Mouse (Mus musculus): ENCODE measurements around the gene Hlcs. TPM values are rescaled to one million over a fixed set of nuclear protein-coding genes. Genes with fewer than 3 reads are reported as not detected.

Gene Hlcs
- total RNA-seq, 1 experiment from 2014 or later, result 26.4 TPM

DNA sequence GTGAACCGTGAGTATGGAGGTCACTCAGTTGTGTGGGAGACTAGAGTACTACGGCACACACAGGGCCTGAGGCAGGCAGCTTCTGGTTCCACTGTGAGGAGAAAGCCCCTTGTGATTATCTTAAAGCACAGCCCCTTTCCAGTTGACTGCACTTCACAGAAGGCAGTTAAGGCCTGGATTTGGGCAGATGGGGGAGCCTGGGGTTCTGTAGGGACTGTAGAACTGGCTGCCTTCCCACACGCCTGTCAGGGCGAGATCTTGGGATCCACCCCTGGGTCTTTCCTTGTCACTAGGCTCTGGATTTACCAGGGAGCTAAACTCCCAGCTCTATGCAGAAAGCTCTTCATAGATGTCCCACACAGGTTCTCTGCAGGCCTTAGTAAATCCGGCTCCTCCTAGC, 17.1 kb upstream of the Hlcs start:
- ATAC-seq (ENCODE audit: extremely low read depth, insufficient number of reproducible peaks, low FRiP score, poor library complexity, severe bottlenecking), result no peak

GRCm38 (mm10) chr16:94328881-94329867, 15.8 kb upstream of the Hlcs start:
- ATAC-seq (ENCODE audit: extremely low read depth, insufficient number of reproducible peaks, low FRiP score, poor library complexity, severe bottlenecking), result no peak

DNA sequence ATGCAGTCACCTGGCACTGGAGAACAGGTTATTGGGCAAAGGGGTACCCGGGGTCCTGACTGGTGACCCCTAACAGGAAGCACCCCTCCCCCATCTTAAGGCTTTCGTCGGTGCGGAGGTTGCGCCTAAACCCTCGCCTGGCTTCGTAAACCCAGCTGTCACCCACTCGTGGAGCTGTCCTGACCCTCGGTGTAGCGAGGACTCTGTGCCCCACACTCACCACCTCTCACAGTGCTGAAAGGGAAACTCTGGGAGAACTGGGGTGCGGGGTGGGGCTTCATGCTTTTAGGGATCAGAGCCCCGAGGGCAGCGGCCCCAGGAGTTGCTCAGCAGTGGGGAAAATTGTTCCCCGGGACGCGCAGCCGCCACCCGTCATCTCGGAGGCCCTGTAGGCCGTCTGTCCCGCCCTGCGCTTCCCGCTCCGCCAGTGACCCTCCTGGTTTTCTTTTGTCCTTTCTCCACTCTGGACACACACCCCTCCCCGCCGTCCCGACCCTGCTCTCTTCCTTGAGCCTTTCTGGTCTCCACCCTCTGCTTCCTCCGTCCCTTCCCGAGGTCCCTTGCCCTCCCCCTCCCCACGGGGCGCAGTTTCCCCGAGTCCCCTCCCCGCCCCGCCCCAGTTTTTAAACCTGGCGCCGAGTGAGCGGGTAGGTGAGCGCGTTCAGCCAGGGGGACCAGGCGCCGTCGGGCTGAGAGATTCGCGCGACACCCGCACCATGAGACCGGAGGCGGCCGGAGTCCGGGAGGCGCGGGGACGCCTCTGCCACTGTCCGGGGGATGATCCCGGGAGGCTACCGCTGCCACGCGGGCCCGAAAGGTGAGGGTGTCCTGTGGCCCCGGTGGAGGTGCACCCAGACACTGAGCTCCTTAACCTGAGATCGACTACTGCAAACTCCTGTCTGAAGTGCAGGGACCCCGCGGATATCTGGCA, 14.7 kb upstream of the Hlcs start, which contains the start of gene Ripply3:
Gene Ripply3, plus strand, starts transcription at position 640 of the 931 bp plus-strand sequence.
- ATAC-seq (ENCODE audit: extremely low read depth, insufficient number of reproducible peaks, low FRiP score, poor library complexity, severe bottlenecking), result peak; percentile 8; the same call in 1 of the 2 replicates

DNA sequence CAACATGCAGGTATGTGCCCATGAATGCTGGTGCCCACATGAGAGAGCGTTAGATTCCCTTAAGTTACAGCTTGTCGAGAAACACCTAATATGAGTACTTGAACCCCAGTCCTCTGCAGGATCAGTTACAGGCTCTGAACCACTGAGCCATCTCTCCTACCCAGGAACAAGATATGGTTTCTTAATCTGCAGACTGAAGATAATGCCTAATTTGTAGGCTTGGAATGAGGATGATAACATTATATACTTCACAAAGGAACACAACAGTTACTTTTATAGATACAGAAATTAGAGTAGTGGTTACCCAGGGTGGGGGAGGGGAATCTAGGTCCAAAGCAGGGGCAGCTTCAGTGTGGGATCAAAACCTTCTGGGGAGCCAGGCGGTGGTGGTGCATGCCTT, 12.6 kb upstream of the Hlcs start:
- ATAC-seq (ENCODE audit: extremely low read depth, insufficient number of reproducible peaks, low FRiP score, poor library complexity, severe bottlenecking), result no peak

DNA sequence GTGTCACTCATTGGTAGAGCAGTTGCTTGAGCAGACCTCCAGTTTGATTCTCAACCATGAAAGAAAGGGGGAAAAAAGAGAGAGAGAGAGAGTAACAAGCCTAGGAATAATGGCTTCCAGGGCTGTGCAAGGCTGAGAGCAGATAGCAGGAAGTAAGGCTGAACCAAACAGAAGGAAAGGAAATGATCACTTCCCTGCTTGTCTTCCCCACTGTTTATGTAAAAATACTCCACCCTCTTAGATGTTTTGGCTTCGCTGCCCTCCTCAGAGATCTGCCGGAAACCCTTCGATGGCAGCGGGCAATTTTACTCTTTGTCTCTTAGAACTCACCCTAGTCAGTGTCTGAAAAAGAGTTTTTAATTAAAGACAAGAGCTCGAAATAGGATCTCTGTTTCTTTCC, 10.3 kb upstream of the Hlcs start:
- no peak for ATAC-seq (ENCODE audit: extremely low read depth, insufficient number of reproducible peaks, low FRiP score, poor library complexity, severe bottlenecking)

DNA sequence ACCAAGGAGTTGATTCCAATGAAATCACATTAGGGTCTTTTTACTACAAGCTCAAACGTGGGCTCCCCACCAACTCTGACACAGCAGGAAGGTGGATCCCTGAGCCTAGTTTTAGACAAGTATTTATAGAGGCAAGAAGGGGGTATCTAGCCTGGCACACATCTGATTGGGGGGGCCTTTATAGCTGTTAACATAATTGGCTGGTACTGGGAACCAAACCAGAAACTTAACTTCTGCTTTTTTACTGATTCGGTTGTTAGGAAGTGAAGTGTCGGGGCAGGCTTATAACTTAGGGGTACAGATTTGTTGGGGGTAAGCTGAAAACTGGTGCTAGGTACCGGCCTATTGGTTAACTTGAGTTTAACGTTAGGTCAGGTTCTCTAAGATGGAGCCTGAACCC, 6.9 kb upstream of the Hlcs start:
- no peak for ATAC-seq (ENCODE audit: extremely low read depth, insufficient number of reproducible peaks, low FRiP score, poor library complexity, severe bottlenecking)

GRCm38 (mm10) chr16:94317752-94318151, 4.4 kb upstream of the Hlcs start:
- no peak for ATAC-seq (ENCODE audit: extremely low read depth, insufficient number of reproducible peaks, low FRiP score, poor library complexity, severe bottlenecking)

DNA sequence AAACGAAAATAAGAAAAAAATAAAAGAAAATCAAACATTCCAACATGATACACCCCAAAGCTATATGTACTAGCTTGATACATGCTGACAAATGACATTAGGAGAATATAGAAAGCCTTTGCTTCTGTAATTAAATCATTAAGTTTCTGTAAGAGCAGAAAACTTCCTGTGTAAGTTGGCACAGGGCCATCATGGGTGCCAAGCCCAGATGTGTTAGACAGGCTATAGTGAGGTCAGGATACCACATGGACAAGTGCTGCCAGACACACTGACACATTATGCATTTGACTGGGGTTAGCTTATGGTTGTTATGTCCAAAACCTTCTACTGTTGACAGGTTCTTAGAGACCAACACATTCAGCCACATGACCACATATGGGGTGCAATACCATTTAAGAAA, 1.8 kb upstream of the Hlcs start:
- no peak for ATAC-seq (ENCODE audit: extremely low read depth, insufficient number of reproducible peaks, low FRiP score, poor library complexity, severe bottlenecking)

- ATAC-seq (ENCODE audit: extremely low read depth, insufficient number of reproducible peaks, low FRiP score, poor library complexity, severe bottlenecking), result no peak
Measured at GRCm38 (mm10) chr16:94314626-94315025, 1.3 kb upstream of the Hlcs start.

DNA sequence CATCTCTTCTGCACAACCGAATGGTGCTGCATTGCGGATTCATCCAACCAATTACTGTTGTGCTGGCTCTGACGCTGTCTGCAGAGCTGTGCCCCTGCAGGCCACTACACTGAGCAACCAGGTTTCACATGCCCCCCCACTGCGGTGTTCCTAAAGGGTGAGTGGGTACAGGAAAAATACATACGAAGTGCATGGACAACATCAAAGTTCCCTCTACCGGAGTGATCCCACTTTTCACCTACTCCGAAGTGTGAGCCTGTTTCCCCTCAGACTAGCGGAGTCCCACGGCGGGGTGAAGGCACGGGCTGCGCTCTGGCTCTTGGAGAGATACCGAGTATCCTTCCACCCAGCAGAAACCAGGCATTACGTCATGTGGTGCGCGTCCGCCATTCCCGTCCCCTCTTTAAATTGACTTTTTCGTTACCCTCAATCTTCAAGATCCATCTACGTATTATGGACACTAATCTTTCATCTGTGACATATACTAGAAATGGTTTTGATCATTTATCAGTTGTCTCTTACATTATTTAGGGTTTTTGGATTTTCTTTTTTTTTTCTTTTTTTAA, 625 bp downstream of the Hlcs start:
- ATAC-seq (ENCODE audit: extremely low read depth, insufficient number of reproducible peaks, low FRiP score, poor library complexity, severe bottlenecking), result peak; percentile 78

DNA sequence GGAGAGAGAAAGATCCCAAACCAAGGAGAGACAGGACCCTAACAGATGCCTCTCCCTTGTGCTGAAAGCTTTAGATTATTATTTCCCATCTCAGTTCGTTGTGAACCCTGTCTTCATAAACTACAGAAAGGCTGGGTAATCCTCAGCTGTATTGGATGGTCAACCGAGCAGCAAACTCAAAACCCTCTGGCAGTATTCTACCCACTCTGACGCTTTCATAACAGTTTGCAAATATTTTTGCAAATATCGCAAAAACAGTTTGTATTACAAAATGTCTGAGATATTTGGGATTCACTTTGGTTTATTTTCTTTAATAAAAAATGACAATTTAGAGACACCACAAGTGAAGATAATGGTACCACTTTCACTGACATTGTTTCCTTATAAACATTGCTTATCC, 1.4 kb downstream of the Hlcs start:
- no peak for ATAC-seq (ENCODE audit: extremely low read depth, insufficient number of reproducible peaks, low FRiP score, poor library complexity, severe bottlenecking)

GRCm38 (mm10) chr16:94311416-94311815, 2.0 kb downstream of the Hlcs start:
- ATAC-seq (ENCODE audit: extremely low read depth, insufficient number of reproducible peaks, low FRiP score, poor library complexity, severe bottlenecking), result no peak

GRCm38 (mm10) chr16:94309025-94309424, 4.3 kb downstream of the Hlcs start:
- no peak for ATAC-seq (ENCODE audit: extremely low read depth, insufficient number of reproducible peaks, low FRiP score, poor library complexity, severe bottlenecking)

- no peak for ATAC-seq (ENCODE audit: extremely low read depth, insufficient number of reproducible peaks, low FRiP score, poor library complexity, severe bottlenecking)
Measured at GRCm38 (mm10) chr16:94307942-94308341, 5.4 kb downstream of the Hlcs start.

- no peak for ATAC-seq (ENCODE audit: extremely low read depth, insufficient number of reproducible peaks, low FRiP score, poor library complexity, severe bottlenecking)
Measured at GRCm38 (mm10) chr16:94307526-94307925, 5.8 kb downstream of the Hlcs start.

DNA sequence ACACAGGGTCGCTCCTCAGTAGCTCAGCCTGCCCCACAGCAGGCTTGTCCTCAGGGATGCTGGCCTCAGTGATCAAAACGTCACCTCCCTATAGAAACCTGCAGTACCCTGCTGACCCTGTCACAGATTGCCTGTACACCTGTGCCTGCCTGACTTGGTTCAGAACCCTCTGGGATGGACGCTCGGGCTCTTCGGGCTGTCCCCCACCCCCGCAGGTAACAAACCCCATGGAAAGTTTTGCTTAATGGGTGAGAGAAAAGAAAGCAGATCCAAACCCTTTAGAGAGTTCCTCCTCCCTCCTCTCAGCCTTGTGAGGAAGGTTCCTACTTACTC, 10.2 kb downstream of the Hlcs start:
- ATAC-seq (ENCODE audit: extremely low read depth, insufficient number of reproducible peaks, low FRiP score, poor library complexity, severe bottlenecking), result no peak

- ATAC-seq (ENCODE audit: extremely low read depth, insufficient number of reproducible peaks, low FRiP score, poor library complexity, severe bottlenecking), result peak; percentile 30; the same call in 1 of the 2 replicates
Measured at GRCm38 (mm10) chr16:94302274-94303202, 10.8 kb downstream of the Hlcs start.

- no peak for ATAC-seq (ENCODE audit: extremely low read depth, insufficient number of reproducible peaks, low FRiP score, poor library complexity, severe bottlenecking)
Measured at GRCm38 (mm10) chr16:94301696-94302095, 11.7 kb downstream of the Hlcs start.
